Mouse (Mus musculus) erythroblast, adult 5-6 weeks (primary cell): ENCODE data around the gene Efcab8. TPM values are rescaled to one million over a fixed set of nuclear protein-coding genes. Genes with fewer than 3 reads are reported as not detected.
A peak's percentile ranks its signal among the peaks of the same experiment; 100 is the strongest.
"Not testable (repeated sequence)": the region's sequence is repeated elsewhere in the genome, so short reads cannot be mapped to it uniquely, and the experiment has no call there.

Experiments
- ATAC-seq: replicated peaks from 2 replicates; pipeline ENCODE4 v1.8.0; 2016; ENCODE audit warnings: moderate number of reproducible peaks, mild to moderate bottlenecking, moderate TSS enrichment, inconsistent platforms; ENCODE audit not compliant: poor library complexity, low FRiP score, severe bottlenecking
- total RNA-seq, 2 experiments: library from RNA; stranded (forward) in 1 of 2; stranded (reverse) in 1 of 2; fragments of 150-400 nt in 1 of 2; fragments of 200-764, 138-1000 nt in 1 of 2; gene quantifications; 2 replicates each; pipeline versions ENCODE4 v1.2.3 to v1.2.4; 2015 to 2017; ENCODE audit warnings: low replicate concordance in 2 of 2

Efcab8 gene
- total RNA-seq (2015; ENCODE audit: low replicate concordance), result not detected in 2 replicates
- 0.51 TPM in 1 of 2 replicates, not detected in the other for total RNA-seq (2017; ENCODE audit: low replicate concordance)

DNA sequence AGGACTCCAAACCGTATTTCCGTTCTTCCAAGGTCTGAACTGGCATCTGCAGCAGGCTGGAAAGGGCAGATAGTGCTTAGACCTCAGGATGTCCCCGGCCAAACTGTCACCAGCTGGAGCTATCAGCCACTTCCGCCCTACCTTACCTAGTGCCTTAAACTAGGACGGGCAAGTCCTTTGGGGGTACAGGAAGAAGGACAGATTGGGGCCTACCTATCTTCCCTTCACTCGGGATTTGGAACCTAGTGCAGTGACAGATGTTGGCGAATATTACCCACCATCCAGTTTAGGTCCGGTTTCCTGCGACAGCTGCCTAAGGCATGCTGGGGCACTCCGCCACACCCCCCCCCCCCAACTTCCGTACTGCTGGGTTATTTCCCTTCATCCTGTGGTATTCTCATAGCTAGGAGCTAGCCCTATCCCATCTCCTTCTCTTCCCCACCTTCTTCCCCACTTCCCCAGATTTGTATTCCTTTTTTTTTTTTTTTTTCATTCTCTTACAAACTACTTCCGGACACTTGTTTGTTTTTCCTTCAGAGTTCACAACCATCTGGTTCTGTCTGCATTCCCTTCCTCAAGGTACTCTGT lies at the start of gene Efcab8:
Gene Efcab8, plus strand, starts transcription at position 538 of the 588 bp plus-strand sequence.
- 0 out of 2 replicates have a peak, but pooled peaks have one; percentile 8 for ATAC-seq

DNA sequence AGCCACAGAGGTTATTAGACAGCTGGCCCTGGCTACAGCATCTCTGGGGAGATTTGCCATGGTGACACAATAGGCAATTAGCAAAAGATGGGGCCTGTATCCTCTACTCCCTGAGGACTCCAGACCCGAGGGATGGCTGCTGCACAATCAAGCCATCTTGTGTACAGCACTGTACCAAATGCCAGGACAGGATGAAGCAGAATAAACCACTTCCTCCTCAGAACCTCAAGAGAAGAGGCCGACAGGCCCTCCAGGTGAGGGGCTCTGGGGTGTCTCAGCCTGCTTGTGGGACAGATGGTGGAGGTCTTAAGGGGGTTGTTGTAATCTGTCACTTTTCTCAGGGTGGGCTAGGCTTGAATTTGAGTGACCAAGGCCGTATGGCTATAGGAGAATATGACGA lies 45.7 kb upstream of the Efcab8 start:
- no peak for ATAC-seq

- ATAC-seq, result peak; percentile 97
These were observed 39.0 kb upstream of the Efcab8 start, which contains the start of gene Mapre1 for GRCm38 (mm10) chr2:153740500-153741436. Gene Mapre1, plus strand, starts transcription at chr2:153741274.

DNA sequence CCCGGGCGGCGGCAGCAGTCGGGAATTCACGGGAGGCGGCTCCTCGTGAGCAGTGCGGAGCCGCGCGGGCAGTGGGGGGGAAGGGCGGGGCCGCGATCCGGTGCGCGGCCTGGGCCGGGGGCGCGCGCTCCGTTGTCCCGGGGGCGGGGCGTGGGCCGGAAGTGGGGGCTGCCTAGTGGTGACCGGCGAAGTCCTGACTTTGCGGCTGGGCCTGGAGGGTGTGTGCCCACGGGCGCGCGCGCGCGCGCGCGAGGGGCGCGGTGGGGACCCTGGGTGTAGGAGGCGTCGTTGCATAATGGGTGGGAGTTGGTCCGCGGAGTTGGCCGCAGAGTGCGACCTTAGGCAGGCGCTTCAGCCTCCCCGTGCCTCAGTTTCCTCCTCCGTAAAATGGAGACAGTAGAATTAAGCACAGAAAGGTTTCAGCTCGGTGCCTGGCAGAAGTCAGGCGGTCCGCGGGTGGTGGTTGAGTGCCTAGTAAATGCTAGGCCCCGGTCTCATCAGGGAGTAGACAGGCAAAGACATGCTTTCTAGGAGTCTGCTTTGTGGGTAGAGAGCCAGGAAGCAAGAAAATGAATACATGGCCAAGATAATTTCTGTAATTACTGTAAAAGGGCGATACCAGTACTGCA lies 38.2 kb upstream of the Efcab8 start:
- peak; percentile 28 for ATAC-seq

DNA sequence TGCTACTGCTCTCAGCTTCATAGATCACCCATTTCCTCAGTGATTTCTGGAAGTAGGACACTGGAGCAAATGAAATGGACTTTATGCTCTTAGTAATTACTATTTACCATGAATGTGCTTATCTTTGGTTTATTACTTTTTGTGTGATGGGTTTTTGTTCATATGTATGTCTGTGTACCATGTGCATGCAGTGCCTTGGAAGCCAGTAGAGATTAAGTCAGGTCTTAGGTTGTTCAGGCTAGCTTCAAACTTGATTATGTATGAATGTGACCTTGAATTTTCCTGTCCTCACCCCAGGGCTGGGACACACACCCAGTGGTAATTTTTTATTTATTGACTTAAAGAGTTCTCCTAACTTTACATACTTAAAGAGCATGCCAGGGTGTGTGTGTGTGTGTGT lies 31.7 kb upstream of the Efcab8 start:
- ATAC-seq, result no peak

DNA sequence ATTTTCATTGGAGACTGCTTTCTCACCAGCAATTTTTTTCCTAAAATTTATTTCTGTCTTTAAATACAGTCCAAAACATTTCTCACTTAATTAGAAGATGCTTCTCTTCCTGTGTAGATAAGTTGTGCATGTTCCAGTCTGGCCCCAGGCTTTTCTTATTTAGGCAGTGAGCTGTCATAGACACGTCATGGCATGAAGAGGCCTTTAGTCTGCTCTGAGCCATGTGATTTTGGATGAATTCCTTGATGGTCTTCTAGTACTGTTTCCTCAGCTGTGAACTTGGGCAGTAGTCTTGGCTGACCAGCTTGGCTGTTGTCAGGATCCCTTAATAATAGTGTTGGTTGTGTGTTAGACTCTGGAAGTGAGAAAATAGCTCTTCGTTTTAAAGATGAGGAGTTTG lies 29.4 kb upstream of the Efcab8 start:
- no peak for ATAC-seq

DNA sequence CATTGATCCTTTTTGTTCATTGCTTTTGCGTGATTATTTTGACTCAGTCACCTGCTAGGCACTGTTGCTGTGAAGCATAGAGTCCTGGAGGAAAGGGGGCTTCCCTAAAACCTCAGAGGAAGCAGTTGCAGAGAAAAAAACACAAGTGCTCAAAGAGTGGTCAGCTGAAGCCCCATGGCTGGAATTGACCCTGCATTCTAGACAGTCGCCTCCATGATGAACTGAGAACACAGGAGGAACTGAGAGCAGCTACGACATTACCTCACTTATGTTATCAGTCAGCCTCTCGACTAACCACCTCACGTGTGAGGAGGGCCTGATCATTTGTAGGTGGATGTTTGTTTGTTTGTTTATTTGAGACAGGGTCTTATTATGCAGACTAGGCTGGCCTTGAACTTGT lies 17.6 kb upstream of the Efcab8 start:
- ATAC-seq, result no peak

DNA sequence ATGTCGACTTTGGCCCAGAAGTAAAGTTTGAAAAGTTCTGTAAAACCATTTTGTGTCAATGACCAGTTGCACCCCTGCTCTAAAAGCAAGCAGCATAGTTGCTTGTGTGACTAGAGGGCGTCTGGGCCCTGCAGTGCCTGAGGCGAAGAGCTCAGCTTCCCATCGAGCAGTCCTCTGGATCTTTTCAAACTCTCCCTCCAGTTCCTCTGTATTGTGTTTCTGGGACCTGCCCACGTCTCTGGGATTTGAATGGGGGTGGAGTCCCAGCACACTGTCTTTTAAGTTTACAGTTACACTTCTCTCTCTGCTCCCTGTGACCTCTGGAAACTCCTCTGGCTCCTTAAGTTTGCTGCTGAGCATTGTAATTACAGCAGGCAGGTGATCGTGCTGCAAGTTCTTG lies 12.2 kb upstream of the Efcab8 start:
- ATAC-seq, result no peak

DNA sequence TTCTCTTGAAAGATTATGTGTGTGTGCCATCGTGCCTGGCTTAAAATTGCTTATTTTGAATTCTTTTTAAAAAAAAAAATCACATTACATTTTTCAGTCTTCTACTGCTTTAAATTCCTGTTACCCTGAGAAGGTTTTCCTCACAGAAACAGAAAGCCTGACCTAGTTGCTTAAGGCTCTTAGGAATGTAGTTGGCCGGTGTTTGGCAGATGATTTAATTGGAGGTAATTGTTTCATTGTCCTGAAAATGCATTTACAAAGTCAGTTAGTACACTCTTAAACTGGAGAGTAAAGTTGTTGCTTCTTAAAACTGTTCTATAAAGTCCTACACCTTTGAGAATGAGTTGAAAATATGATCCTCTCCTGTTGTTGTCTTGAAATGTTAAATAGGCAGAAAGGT lies 10.8 kb upstream of the Efcab8 start:
- no peak for ATAC-seq

DNA sequence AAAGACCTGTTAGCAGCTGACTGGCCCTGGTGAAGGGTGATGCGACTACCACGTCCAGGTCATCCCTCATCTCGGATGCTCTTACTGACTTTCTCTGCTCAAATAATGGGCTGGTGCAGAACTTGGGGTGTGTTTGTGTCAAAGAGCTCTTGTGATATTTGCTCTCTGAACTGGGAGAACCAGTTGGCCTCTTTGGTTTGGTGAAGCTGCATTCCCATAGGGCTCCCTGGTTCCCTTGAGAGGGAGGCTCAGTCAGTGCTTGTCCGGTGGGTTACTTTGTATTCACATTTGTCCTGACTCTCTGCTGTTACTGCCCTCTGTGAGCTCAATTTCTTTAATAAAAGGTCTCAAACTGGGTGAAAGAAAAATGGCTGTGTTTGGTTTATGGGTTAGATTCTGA lies 6.8 kb upstream of the Efcab8 start:
- no peak for ATAC-seq

GRCm38 (mm10) chr2:153775472-153775871 lies 4.3 kb upstream of the Efcab8 start:
- no peak for ATAC-seq

- peak; percentile 94 for ATAC-seq
These were observed 931 bp upstream of the Efcab8 start for GRCm38 (mm10) chr2:153778638-153779362.

DNA sequence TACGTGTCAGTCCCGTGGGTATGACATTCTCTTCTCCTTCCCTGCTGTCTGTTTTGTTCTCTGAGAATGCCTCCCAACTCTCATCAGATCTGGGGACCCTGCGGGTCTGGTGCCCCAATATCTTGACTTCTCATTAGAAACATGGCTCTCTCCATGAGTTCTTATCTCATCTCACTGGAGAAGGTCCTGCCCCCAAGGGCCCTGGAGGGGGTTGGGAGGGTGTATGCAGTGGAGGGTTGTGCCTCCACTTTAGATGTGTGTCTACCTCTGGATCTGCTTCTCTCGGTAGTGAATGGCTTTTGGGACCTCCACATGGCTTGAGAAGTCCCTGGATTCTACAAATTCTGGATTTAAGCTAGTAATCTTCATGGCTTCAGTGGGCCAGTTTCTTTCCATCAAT lies 1.4 kb downstream of the Efcab8 start:
- no peak for ATAC-seq

GRCm38 (mm10) chr2:153784668-153785067 lies 4.9 kb downstream of the Efcab8 start:
- no peak for ATAC-seq

DNA sequence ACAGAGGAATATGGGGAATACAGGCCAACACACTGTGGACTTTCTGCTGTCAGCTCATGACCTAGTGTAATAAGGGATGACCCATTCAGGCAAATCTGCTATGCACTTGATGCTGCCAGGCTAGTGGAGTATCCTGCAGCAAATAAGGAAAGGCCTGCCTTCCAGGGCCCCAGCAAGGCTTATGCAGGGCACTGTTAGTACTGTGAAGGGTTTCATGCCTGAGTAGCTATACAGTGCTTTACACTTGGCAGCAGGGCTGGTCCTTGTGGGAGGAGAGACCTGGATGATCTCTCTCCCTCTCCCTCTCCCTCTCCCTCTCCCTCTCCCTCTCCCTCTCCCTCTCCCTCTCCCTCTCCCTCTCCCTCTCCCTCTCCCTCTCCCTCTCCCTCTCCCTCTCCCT lies 13.6 kb downstream of the Efcab8 start:
- ATAC-seq, result no peak

DNA sequence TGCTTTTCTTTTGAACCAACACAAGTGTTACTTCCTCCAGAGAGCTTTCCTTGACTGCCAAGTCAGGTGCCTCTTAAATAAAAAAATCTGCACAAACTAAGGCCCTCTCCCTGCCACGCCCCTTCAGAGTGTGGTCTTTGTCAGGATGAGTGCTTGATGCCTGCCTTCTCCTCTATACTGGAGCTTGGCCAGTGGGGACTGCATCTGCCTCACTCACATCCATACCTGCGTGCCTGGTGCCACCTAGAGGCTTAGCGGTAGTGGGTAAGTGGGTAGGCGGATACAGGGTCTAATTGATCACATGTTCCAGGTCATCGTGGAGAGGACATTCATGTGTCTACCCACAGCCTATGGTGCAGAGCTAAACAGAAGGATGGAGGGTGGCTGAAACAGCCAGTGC lies 15.4 kb downstream of the Efcab8 start:
- no peak for ATAC-seq

- ATAC-seq, result not testable (repeated sequence)
These were observed 27.7 kb downstream of the Efcab8 start for GRCm38 (mm10) chr2:153807464-153807863.

DNA sequence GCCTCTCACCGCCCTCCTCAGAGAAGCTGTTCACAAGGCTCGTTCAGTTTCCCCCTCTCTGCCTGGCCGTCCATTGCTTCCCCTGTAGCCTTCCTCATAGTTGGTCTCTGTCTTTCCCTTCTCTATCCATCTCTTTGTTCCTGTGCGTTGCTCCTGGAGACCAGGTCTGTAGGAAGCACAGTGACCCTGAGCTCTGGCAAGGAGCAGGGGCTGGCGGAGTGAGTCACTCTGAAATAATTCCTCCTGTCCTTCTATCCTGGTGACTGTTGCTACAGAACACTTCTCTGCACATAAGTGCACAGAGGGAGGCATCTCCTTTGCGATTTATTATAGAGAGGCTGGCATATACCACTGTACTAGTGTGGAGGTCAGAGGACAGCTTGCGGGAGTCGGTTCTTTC lies 28.4 kb downstream of the Efcab8 start:
- no peak for ATAC-seq

DNA sequence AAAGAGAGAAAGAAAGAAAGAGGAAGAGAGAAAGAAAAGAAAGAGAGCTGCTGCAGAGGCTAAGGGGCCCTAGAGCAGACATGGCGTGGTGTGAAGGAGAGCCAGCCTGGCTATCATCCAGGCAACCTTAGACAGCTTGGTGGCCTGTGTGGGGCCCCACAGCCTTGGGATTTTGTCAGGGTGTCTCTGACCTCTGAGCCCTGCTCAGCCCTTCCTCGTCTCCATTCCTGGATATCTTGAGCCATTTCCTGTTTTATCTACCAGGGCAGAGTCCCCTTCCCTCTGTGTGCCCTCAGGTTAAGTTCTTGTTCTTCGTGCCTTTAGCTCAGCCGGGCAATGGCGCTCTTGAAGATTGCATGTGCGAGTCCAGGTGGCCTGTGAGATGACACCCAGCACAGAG lies 29.1 kb downstream of the Efcab8 start:
- ATAC-seq, result no peak

DNA sequence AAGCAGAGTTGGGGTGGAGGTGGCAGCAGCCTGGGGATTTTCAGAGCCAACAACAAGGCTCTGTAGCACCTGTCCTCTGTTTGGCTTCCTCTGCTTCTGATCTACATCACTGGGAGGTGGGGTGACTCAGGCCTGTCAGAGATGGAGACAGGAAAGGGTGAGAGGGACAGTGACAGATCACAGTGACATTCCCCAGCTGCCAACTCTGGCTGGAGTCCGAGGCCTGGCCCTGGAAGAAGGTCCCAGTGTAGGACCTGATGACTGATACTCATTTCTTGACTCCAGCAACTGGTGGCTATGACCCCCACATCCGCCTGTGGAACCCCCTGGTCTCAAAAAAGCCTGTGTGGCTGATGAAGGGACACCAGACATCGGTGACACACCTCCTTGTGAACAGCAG lies 30.2 kb downstream of the Efcab8 start:
- no peak for ATAC-seq
